In genomic region chr1:63794326-63794725, GRCm38 (mm10) we compare ENCODE assay signal across 21 mouse cellular contexts. TPM values are rescaled to one million over a fixed set of nuclear protein-coding genes. Genes with fewer than 3 reads are reported as not detected.
A peak's percentile ranks its signal among the peaks of the same experiment; 100 is the strongest.
DNase-seq lines count a peak whose midpoint lies in the region; ATAC-seq lines count a peak whose summit lies in the region.
"Had no signal": no experiment of that assay in that cellular context is flagged by ENCODE, and none has a peak within 500 bp of the region (broad histone marks: within the 10 kb centered on the region; RNA-seq: fewer than 3 reads in every experiment).

No protein-coding gene starts in this region.

- 0 out of 2 replicates have a peak, but pooled peaks have one; percentile 42 for ATAC-seq in granulocyte monocyte progenitor cell, adult 5-6 weeks (replicated peaks; ENCODE audit: poor library complexity, severe bottlenecking)
- ATAC-seq: forebrain, embryonic 13.5 days; hindbrain, embryonic 16.5 days; inflammation-experienced regulatory T-cells, adult 6 months; intestine, postnatal 0 days had no signal

- DNase-seq in adrenal gland, postnatal 10 days: peak; percentile 13
- no peak for DNase-seq in adrenal gland, postnatal 25 days
- peak; percentile 18 for DNase-seq in 3T3-L1 (ENCODE audit: low read depth, low spot score)
- DNase-seq in adrenal gland, postnatal 14 days: peak; percentile 19
- no peak for DNase-seq in frontal cortex, adult 2 months (ENCODE audit: extremely low spot score in 1 of 2, low spot score in 1 of 2)
- no peak for DNase-seq in T-cell, adult 2 months (ENCODE audit: low spot score)
- DNase-seq: cerebellum, adult 11 months; cerebellum, adult 9-10 months; cerebellum, postnatal 25 days; gastrocnemius, postnatal 10 days; heart, postnatal 10 days; heart, postnatal 4 days; kidney, adult 8-10 months had no signal

RNA-seq across cellular contexts. Expression of gene 4933402D24Rik, which starts 25.3 kb away (rescaled TPM):
- total RNA-seq in adrenal gland, postnatal 10 days (2021): not detected
- not detected in 2 replicates for total RNA-seq in adrenal gland, postnatal 25 days (2021)
- not detected in 2 replicates for total RNA-seq in adrenal gland, postnatal 14 days (2021)
- not detected in 2 replicates for total RNA-seq in granulocyte monocyte progenitor cell, adult 5-6 weeks (2014; fragmentation: Nextera tagmentation)
- not detected in 2 replicates for total RNA-seq in granulocyte monocyte progenitor cell, adult 5-6 weeks (2017)
- 0.11 and 0.18 TPM in 2 replicates for polyA plus RNA-seq in frontal cortex, adult 2 months (2012; rRNA removed)
- total RNA-seq: gastrocnemius, postnatal 10 days; gastrocnemius, postnatal 4 days; heart, postnatal 10 days; heart, postnatal 4 days had no signal
- polyA plus RNA-seq: embryonic facial prominence, embryonic 13.5 days; heart, embryonic 14.5 days; intestine, postnatal 0 days had no signal

Comparison
In these comparisons a context has a peak if more than half of its experiments do, and no peak if none do; other contexts are left out.
1. DNase-seq: peak in adrenal gland, postnatal 10 days (single experiment), 3T3-L1 (single experiment) and adrenal gland, postnatal 14 days (single experiment); none in adrenal gland, postnatal 25 days (single experiment), frontal cortex, adult 2 months (0 of 2) and T-cell, adult 2 months (single experiment).